ENCODE assay signal across 8 mouse cellular contexts in genomic region chr14:46060622-46061381, GRCm38 (mm10).
DNase-seq lines count a peak whose midpoint lies in the region; ATAC-seq lines count a peak whose summit lies in the region.

No protein-coding gene starts in this region.

- no peak for ATAC-seq in heart, embryonic 12.5 days (ENCODE audit: insufficient number of reproducible peaks, low FRiP score)
- peak; percentile 81 for ATAC-seq in kidney, embryonic 16.5 days (ENCODE audit: low FRiP score, low TSS enrichment)
- ATAC-seq in liver, embryonic 15.5 days (ENCODE audit: insufficient read depth) = no peak
- 0 out of 2 replicates have a peak, but pooled peaks have one; percentile 41 for ATAC-seq in neural tube, embryonic 14.5 days (ENCODE audit: low read depth)
- ATAC-seq in erythroblast, adult 5-6 weeks (replicated peaks; ENCODE audit: low FRiP score, poor library complexity, severe bottlenecking) = no peak
- ATAC-seq in inflammation-experienced regulatory T-cells, adult 6 months = no peak

- H3K4me3 ChIP-seq in heart, embryonic 12.5 days = peak overlapping the region; percentile 25; the same call in 1 of the 2 replicates
- peak overlapping the region; percentile 31 for H3K4me3 ChIP-seq in kidney, embryonic 16.5 days (ENCODE audit: low read length)
- no peak overlapping the region for H3K4me3 ChIP-seq in liver, embryonic 15.5 days (replicated peaks)
- H3K4me3 ChIP-seq in neural tube, embryonic 14.5 days (ENCODE audit: low read depth, low read length) = no peak overlapping the region

- H3K27ac ChIP-seq in heart, embryonic 12.5 days (ENCODE audit: poor library complexity, severe bottlenecking) = no peak overlapping the region
- H3K27ac ChIP-seq in kidney, embryonic 16.5 days (ENCODE audit: low read length) = no peak overlapping the region
- no peak overlapping the region for H3K27ac ChIP-seq in liver, embryonic 15.5 days (replicated peaks)
- H3K27ac ChIP-seq in neural tube, embryonic 14.5 days (ENCODE audit: low read depth, low read length) = no peak overlapping the region

- H3K9ac ChIP-seq in heart, embryonic 12.5 days = no peak overlapping the region
- H3K9ac ChIP-seq in kidney, embryonic 16.5 days (replicated peaks; ENCODE audit: low read length) = peak overlapping the region; percentile 23
- no peak overlapping the region for H3K9ac ChIP-seq in liver, embryonic 15.5 days
- no peak overlapping the region for H3K9ac ChIP-seq in neural tube, embryonic 14.5 days (replicated peaks; ENCODE audit: low read depth, low read length)

- H3K9me3 ChIP-seq in heart, embryonic 12.5 days (replicated peaks) = no peaks in the 10 kb centered on the region
- H3K9me3 ChIP-seq in kidney, embryonic 16.5 days (ENCODE audit: low read length) = no peaks in the 10 kb centered on the region
- no peaks in the 10 kb centered on the region for H3K9me3 ChIP-seq in liver, embryonic 15.5 days (replicated peaks)
- H3K9me3 ChIP-seq in neural tube, embryonic 14.5 days (ENCODE audit: control insufficient read depth, low read length) = no peaks in the 10 kb centered on the region

- H3K4me1 ChIP-seq in heart, embryonic 12.5 days (replicated peaks) = no peaks in the 10 kb centered on the region
- no peaks in the 10 kb centered on the region for H3K4me1 ChIP-seq in kidney, embryonic 16.5 days (ENCODE audit: insufficient read depth, low read length)
- H3K4me1 ChIP-seq in liver, embryonic 15.5 days (replicated peaks) = no peaks in the 10 kb centered on the region
- H3K4me1 ChIP-seq in neural tube, embryonic 14.5 days (ENCODE audit: control insufficient read depth, insufficient read depth, low read length) = no peaks in the 10 kb centered on the region

- no peaks in the 10 kb centered on the region for H3K27me3 ChIP-seq in heart, embryonic 12.5 days (replicated peaks)
- no peaks in the 10 kb centered on the region for H3K27me3 ChIP-seq in kidney, embryonic 16.5 days (ENCODE audit: insufficient read depth, low read length)
- no peaks in the 10 kb centered on the region for H3K27me3 ChIP-seq in liver, embryonic 15.5 days
- no peaks in the 10 kb centered on the region for H3K27me3 ChIP-seq in neural tube, embryonic 14.5 days (ENCODE audit: control insufficient read depth, insufficient read depth, low read length)

- peak overlapping the region; percentile 55 for H3K4me2 ChIP-seq in heart, embryonic 12.5 days
- H3K4me2 ChIP-seq in kidney, embryonic 16.5 days (replicated peaks; ENCODE audit: low read depth, low read length) = peak overlapping the region; percentile 41
- peak overlapping the region; percentile 2; the same call in 1 of the 2 replicates for H3K4me2 ChIP-seq in liver, embryonic 15.5 days
- peak overlapping the region; percentile 41 for H3K4me2 ChIP-seq in neural tube, embryonic 14.5 days (ENCODE audit: low read depth, low read length)

- WGBS in heart, embryonic 12.5 days = 36% methylated on average over 14 of the region's 14 CpGs
- WGBS in kidney, embryonic 16.5 days = 10% methylated on average over 14 of the region's 14 CpGs
- 37% methylated on average over 14 of the region's 14 CpGs for WGBS in liver, embryonic 15.5 days (ENCODE audit: insufficient replicate concordance)
- 30% methylated on average over 14 of the region's 14 CpGs for WGBS in neural tube, embryonic 14.5 days

- DNase-seq in 3134 (ENCODE audit: extremely low read depth, insufficient read length, low spot score) = peak; percentile 45
- peak; percentile 29 for DNase-seq in adrenal gland, postnatal 14 days

- no peaks in the 10 kb centered on the region for H3K36me3 ChIP-seq in heart, embryonic 12.5 days
- no peaks in the 10 kb centered on the region for H3K36me3 ChIP-seq in kidney, embryonic 16.5 days (ENCODE audit: insufficient read depth, low read length)
- no peaks in the 10 kb centered on the region for H3K36me3 ChIP-seq in liver, embryonic 15.5 days (replicated peaks)
- H3K36me3 ChIP-seq in neural tube, embryonic 14.5 days (ENCODE audit: control insufficient read depth, insufficient read depth, low read length) = no peaks in the 10 kb centered on the region

Comparison
In these comparisons a context has a peak if more than half of its experiments do, and no peak if none do; other contexts are left out.
1. ATAC-seq: peak in kidney, embryonic 16.5 days (single experiment) and neural tube, embryonic 14.5 days (single experiment); none in heart, embryonic 12.5 days (single experiment), liver, embryonic 15.5 days (single experiment), erythroblast, adult 5-6 weeks (single experiment) and inflammation-experienced regulatory T-cells, adult 6 months (single experiment).
2. H3K4me2 ChIP-seq: peak in every context shown above with its lines; median percentile 55 in heart, embryonic 12.5 days; 41 in kidney, embryonic 16.5 days; 41 in neural tube, embryonic 14.5 days; 2 in liver, embryonic 15.5 days.
3. H3K4me3 ChIP-seq: peak in heart, embryonic 12.5 days (single experiment) and kidney, embryonic 16.5 days (single experiment); none in liver, embryonic 15.5 days (single experiment) and neural tube, embryonic 14.5 days (single experiment).